Mouse (Mus musculus): ENCODE results near the gene Lsm4. TPM values are rescaled to one million over a fixed set of nuclear protein-coding genes. Genes with fewer than 3 reads are reported as not detected.
A peak's percentile ranks its signal among the peaks of the same experiment; 100 is the strongest.

Gene Lsm4
- total and polyA plus RNA-seq, 3 experiments: 143 to 240 (median 168) TPM

DNA sequence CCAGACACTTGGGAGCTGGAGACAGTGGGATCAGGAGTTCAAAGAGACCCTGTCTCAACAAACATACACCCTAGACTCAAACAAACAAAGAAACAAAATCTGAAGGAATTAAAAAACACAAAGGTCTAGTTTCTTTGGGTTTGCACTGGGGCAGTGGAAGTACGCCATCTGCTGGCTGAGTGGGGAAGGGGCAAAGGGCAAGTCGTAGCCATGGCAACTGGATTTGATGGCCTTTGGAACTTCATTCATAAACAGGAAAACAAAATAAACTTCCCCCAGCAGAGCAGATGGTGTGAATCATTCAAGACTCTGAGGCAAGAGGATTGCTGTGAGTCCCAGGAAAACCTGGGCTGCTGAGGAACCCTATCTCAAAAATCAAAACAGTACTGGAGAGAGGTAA is 19.8 kb upstream of the Lsm4 start:
- Histone ChIP-seq H3K4me1 (ENCODE audit: control insufficient read depth in 1 of 2, insufficient read depth in 2 of 2) (peaks cover 12 to 58% of the 10 kb centered on the region in 2 experiments), H3K9me3 (replicated peaks; ENCODE audit: low read length) (no peaks in the 10 kb centered on the region), H3K9ac (ENCODE audit: insufficient read depth, low read depth) (no peak overlapping the region), H3K4me2 (ENCODE audit: insufficient read depth, low read depth, poor library complexity, severe bottlenecking) (no peak overlapping the region), H3K36me3 (replicated peaks in 1 of 2; ENCODE audit: control insufficient read depth in 1 of 2, insufficient read depth in 1 of 2, low read length in 1 of 2) (peaks cover 30 to 85% of the 10 kb centered on the region in 2 experiments), H3K4me3 (replicated peaks in 1 of 3; ENCODE audit: low read depth in 2 of 3, low read length in 2 of 3, poor library complexity in 1 of 3) (no peak overlapping the region), H3K27ac (ENCODE audit: insufficient read depth, low read depth) (no peak overlapping the region), H3K79me2 (replicated peaks; ENCODE audit: control insufficient read depth, extremely low read depth, insufficient read depth, poor library complexity, severe bottlenecking) (peaks cover 5% of the 10 kb centered on the region; the same call in 1 of the 2 replicates), H3K27me3 (replicated peaks) (no peaks in the 10 kb centered on the region)
- in situ Hi-C loops (cut with MboI; ENCODE audit: low pct_ligation_motif_present, low pct_unique_long_range_greater_than_20kb, low sequenced_read_pairs) (no loop called here), dilution Hi-C loops (cut with MboI; ENCODE audit: extremely low pct_ligation_motif_present, extremely low pct_unique_long_range_greater_than_20kb, low sequenced_read_pairs) (no loop called here)
- TF ChIP-seq SMC3 (IDR thresholded peaks at IDR 0.05; ENCODE audit: low read depth, low read length) (peak; percentile 93), MXI1 (IDR thresholded peaks at IDR 0.05; ENCODE audit: low read depth, low read length) (peak; percentile 86), ZC3H11A (IDR thresholded peaks at IDR 0.05; ENCODE audit: low read depth, low read length) (0 out of 2 replicates have a peak, but pooled peaks have one; percentile 22), NELFE (IDR thresholded peaks at IDR 0.05; ENCODE audit: low read depth, low read length) (no peak; the same call in 1 of the 2 replicates), RAD21 (IDR thresholded peaks at IDR 0.05; ENCODE audit: low read depth, low read length) (peak; percentile 83), NRF1 (IDR thresholded peaks at IDR 0.05; ENCODE audit: low read depth, low read length) (0 out of 2 replicates have a peak, but pooled peaks have one; percentile 6), CTCF (conservative IDR thresholded peaks at IDR 0.05 in 1 of 2, IDR thresholded peaks at IDR 0.05 in 1 of 2; ENCODE audit: low read depth in 2 of 2, low read length in 2 of 2) (peak; percentile 86 to 94), HCFC1 (IDR thresholded peaks at IDR 0.05; ENCODE audit: low read depth, low read length) (no peak)
- peak; percentile 67 for DNase-seq (ENCODE audit: extremely low read depth)

DNA sequence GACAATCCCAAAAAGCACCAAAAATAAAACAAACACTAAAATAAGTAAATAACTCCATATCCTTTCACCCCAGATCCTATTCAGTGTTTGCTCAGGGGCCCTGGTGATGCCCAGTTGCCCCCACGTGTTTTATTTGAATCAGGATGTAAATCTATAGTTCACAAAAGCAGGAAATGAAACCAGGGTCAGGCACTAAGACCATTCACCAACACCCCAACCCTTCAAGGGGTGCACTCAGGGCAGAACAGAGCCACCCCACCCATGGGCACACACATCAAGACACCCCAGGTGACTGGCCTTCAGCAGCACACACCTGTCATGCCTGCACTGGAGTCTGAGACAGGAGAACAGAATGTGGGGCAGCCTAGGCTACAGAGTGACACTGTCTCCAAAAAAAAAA is 18.9 kb upstream of the Lsm4 start:
- dilution Hi-C loops (cut with MboI; ENCODE audit: extremely low pct_ligation_motif_present, extremely low pct_unique_long_range_greater_than_20kb, low sequenced_read_pairs) (no loop called here), in situ Hi-C loops (cut with MboI; ENCODE audit: low pct_ligation_motif_present, low pct_unique_long_range_greater_than_20kb, low sequenced_read_pairs) (no loop called here)
- no peak for DNase-seq (ENCODE audit: extremely low read depth)
- H3K9ac ChIP-seq (ENCODE audit: insufficient read depth, low read depth): no peak overlapping the region
- no peak overlapping the region for H3K27ac ChIP-seq (ENCODE audit: insufficient read depth, low read depth)
- no peak overlapping the region for H3K4me3 ChIP-seq (replicated peaks in 1 of 3; ENCODE audit: low read depth in 2 of 3, low read length in 2 of 3, poor library complexity in 1 of 3)
- H3K4me1 ChIP-seq (ENCODE audit: control insufficient read depth in 1 of 2, insufficient read depth in 2 of 2): peaks cover 11 to 57% of the 10 kb centered on the region in 2 experiments
- TF ChIP-seq JUND (conservative IDR thresholded peaks at IDR 0.05; ENCODE audit: low read depth, low read length) (no peak), HCFC1 (IDR thresholded peaks at IDR 0.05; ENCODE audit: low read depth, low read length) (no peak), BHLHE40 (IDR thresholded peaks at IDR 0.05; ENCODE audit: low read depth, low read length) (no peak), ELF1 (IDR thresholded peaks at IDR 0.05; ENCODE audit: low read depth, low read length) (no peak), IRF4 (IDR thresholded peaks at IDR 0.05; ENCODE audit: low read depth, low read length) (no peak)
- no peaks in the 10 kb centered on the region for H3K27me3 ChIP-seq (replicated peaks)
- H3K79me2 ChIP-seq (replicated peaks; ENCODE audit: control insufficient read depth, extremely low read depth, insufficient read depth, poor library complexity, severe bottlenecking): peaks cover 12% of the 10 kb centered on the region; the same call in 1 of the 2 replicates
- peaks cover 28 to 76% of the 10 kb centered on the region in 2 experiments for H3K36me3 ChIP-seq (replicated peaks in 1 of 2; ENCODE audit: control insufficient read depth in 1 of 2, insufficient read depth in 1 of 2, low read length in 1 of 2)
- H3K4me2 ChIP-seq (ENCODE audit: insufficient read depth, low read depth, poor library complexity, severe bottlenecking): no peak overlapping the region
- H3K9me3 ChIP-seq (replicated peaks; ENCODE audit: low read length): no peaks in the 10 kb centered on the region

DNA sequence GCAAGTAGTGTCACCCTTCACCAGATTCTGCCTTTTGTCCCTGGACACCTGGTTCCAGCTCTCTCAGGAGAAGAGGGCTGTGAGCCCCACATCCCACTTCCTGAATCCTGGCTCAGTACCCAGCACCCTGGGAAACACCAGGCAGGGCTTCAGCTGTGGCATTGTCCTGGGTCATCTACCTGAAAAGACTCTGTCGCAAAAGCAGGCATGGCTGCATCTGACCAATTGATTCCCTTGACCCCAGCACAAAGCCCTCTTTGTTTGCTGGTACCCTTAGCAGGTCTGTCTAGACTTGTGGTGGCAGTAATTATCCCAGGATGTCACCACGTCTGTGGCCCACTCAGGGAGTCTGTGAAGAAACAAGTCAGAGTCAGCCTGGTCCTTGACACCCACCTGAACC is 17.6 kb upstream of the Lsm4 start:
- H3K9me3 ChIP-seq (replicated peaks; ENCODE audit: low read length): no peaks in the 10 kb centered on the region
- H3K4me3 ChIP-seq (replicated peaks in 1 of 3; ENCODE audit: low read depth in 2 of 3, low read length in 2 of 3, poor library complexity in 1 of 3): no peak overlapping the region
- H3K4me2 ChIP-seq (ENCODE audit: insufficient read depth, low read depth, poor library complexity, severe bottlenecking): no peak overlapping the region
- dilution Hi-C loops (cut with MboI; ENCODE audit: extremely low pct_ligation_motif_present, extremely low pct_unique_long_range_greater_than_20kb, low sequenced_read_pairs): no loop called here
- no peak overlapping the region for H3K9ac ChIP-seq (ENCODE audit: insufficient read depth, low read depth)
- no peak for DNase-seq (ENCODE audit: extremely low read depth)
- H3K79me2 ChIP-seq (replicated peaks; ENCODE audit: control insufficient read depth, extremely low read depth, insufficient read depth, poor library complexity, severe bottlenecking): peaks cover 12% of the 10 kb centered on the region; the same call in 1 of the 2 replicates
- no peak overlapping the region for H3K27ac ChIP-seq (ENCODE audit: insufficient read depth, low read depth)
- in situ Hi-C loops (cut with MboI; ENCODE audit: low pct_ligation_motif_present, low pct_unique_long_range_greater_than_20kb, low sequenced_read_pairs): no loop called here
- no peaks in the 10 kb centered on the region for H3K27me3 ChIP-seq (replicated peaks)
- TF ChIP-seq KAT2A (IDR thresholded peaks at IDR 0.05; ENCODE audit: insufficient replicate concordance, low read length) (no peak), ZKSCAN1 (IDR thresholded peaks at IDR 0.05; ENCODE audit: borderline replicate concordance, low read depth, low read length) (no peak), USF1 (IDR thresholded peaks at IDR 0.05; ENCODE audit: low read depth, low read length) (no peak), POLR2A (IDR thresholded peaks at IDR 0.05; ENCODE audit: low read depth, low read length) (no peak), ZC3H11A (IDR thresholded peaks at IDR 0.05; ENCODE audit: low read depth, low read length) (no peak)
- H3K36me3 ChIP-seq (replicated peaks in 1 of 2; ENCODE audit: control insufficient read depth in 1 of 2, insufficient read depth in 1 of 2, low read length in 1 of 2): peaks cover 17 to 63% of the 10 kb centered on the region in 2 experiments
- H3K4me1 ChIP-seq (ENCODE audit: control insufficient read depth in 1 of 2, insufficient read depth in 2 of 2): peaks cover 8 to 53% of the 10 kb centered on the region in 2 experiments
